Mouse (Mus musculus): Measurements from ENCODE around the gene Gpr156.

Gpr156 gene

GRCm38 (mm10) chr16:37916138-37916817 is at the start of gene Gpr156:
Gene Gpr156 (plus strand): TSS chr16:37916496.
- DNase-seq (ENCODE audit: low spot score): peak; percentile 11

GRCm38 (mm10) chr16:37867791-37868505 is 48.3 kb upstream of the Gpr156 start, which contains the start of gene Lrrc58:
Gene Lrrc58 (plus strand): TSS chr16:37868389.
- peak; percentile 78 for DNase-seq (ENCODE audit: low spot score)

GRCm38 (mm10) chr16:37868506-37869469 is 47.5 kb upstream of the Gpr156 start:
- peak; percentile 52 for DNase-seq (ENCODE audit: low spot score)

GRCm38 (mm10) chr16:37869470-37870231 is 46.6 kb upstream of the Gpr156 start:
- no peak for DNase-seq (ENCODE audit: low spot score)

GRCm38 (mm10) chr16:37871112-37871715 is 45.1 kb upstream of the Gpr156 start:
- no peak for DNase-seq (ENCODE audit: low spot score)

- DNase-seq (ENCODE audit: low spot score): no peak
These were observed 41.6 kb upstream of the Gpr156 start for GRCm38 (mm10) chr16:37874501-37875235.

- DNase-seq (ENCODE audit: low spot score): no peak
These were observed 38.9 kb upstream of the Gpr156 start for GRCm38 (mm10) chr16:37877406-37877805.

GRCm38 (mm10) chr16:37878951-37879505 is 37.3 kb upstream of the Gpr156 start:
- no peak for DNase-seq (ENCODE audit: low spot score)

- DNase-seq (ENCODE audit: low spot score): no peak
These were observed 36.4 kb upstream of the Gpr156 start for GRCm38 (mm10) chr16:37879750-37880419.

- no peak for DNase-seq (ENCODE audit: low spot score)
These were observed 35.1 kb upstream of the Gpr156 start for GRCm38 (mm10) chr16:37881168-37881567.

GRCm38 (mm10) chr16:37888986-37889385 is 27.3 kb upstream of the Gpr156 start:
- DNase-seq (ENCODE audit: low spot score): no peak

GRCm38 (mm10) chr16:37892667-37893066 is 23.6 kb upstream of the Gpr156 start:
- no peak for DNase-seq (ENCODE audit: low spot score)

GRCm38 (mm10) chr16:37893381-37893780 is 22.9 kb upstream of the Gpr156 start:
- no peak for DNase-seq (ENCODE audit: low spot score)

GRCm38 (mm10) chr16:37893942-37894341 is 22.4 kb upstream of the Gpr156 start:
- DNase-seq (ENCODE audit: low spot score): no peak

- DNase-seq (ENCODE audit: low spot score): no peak
These were observed 17.5 kb upstream of the Gpr156 start for GRCm38 (mm10) chr16:37898790-37899189.

- DNase-seq (ENCODE audit: low spot score): no peak
These were observed 16.9 kb upstream of the Gpr156 start for GRCm38 (mm10) chr16:37899357-37899756.

GRCm38 (mm10) chr16:37901318-37901717 is 15.0 kb upstream of the Gpr156 start:
- DNase-seq (ENCODE audit: low spot score): no peak

GRCm38 (mm10) chr16:37906456-37906855 is 9.8 kb upstream of the Gpr156 start:
- DNase-seq (ENCODE audit: low spot score): no peak

- DNase-seq (ENCODE audit: low spot score): no peak
These were observed 5.2 kb upstream of the Gpr156 start for GRCm38 (mm10) chr16:37911086-37911485.

GRCm38 (mm10) chr16:37916818-37917201 is 514 bp downstream of the Gpr156 start:
- no peak for DNase-seq (ENCODE audit: low spot score)

All from ovary, postnatal 10 days (tissue).